Comparison of ENCODE assay signal across 1 mouse cellular context in genomic region chr10:85951765-85952443, GRCm38 (mm10).
TF ChIP-seq lines count a peak whose summit lies in the region.

No protein-coding gene starts in this region.

TF ChIP-seq in MEL, 35 proteins besides CTCF, POLR2A, EP300 and RAD21:
- no peak for TF ChIP-seq SIN3A (IDR thresholded peaks at IDR 0.05; ENCODE audit: low read length)
- TF ChIP-seq CHD1 (IDR thresholded peaks at IDR 0.05; ENCODE audit: low read depth, low read length) = no peak
- TF ChIP-seq TBP (IDR thresholded peaks at IDR 0.05; ENCODE audit: low read depth, low read length) = no peak
- no peak for TF ChIP-seq ZC3H11A (IDR thresholded peaks at IDR 0.05; ENCODE audit: low read depth, low read length)
